Mouse (Mus musculus): ENCODE results near the gene Asic2.
A peak's percentile ranks its signal among the peaks of the same experiment; 100 is the strongest.

Asic2 gene

GRCm38 (mm10) chr11:81193856-81194255 lies 774.4 kb downstream of the Asic2 start:
- no peak for DNase-seq (ENCODE audit: low spot score in 2 of 2)

GRCm38 (mm10) chr11:81192155-81192554 lies 776.1 kb downstream of the Asic2 start:
- DNase-seq (ENCODE audit: low spot score in 2 of 2), result no peak

- DNase-seq (ENCODE audit: low spot score in 2 of 2), result no peak
Observed at GRCm38 (mm10) chr11:81189103-81189502, 779.2 kb downstream of the Asic2 start.

- no peak for DNase-seq (ENCODE audit: low spot score in 2 of 2)
Observed at GRCm38 (mm10) chr11:81187851-81188250, 780.4 kb downstream of the Asic2 start.

- no peak for DNase-seq (ENCODE audit: low spot score in 2 of 2)
Observed at GRCm38 (mm10) chr11:81184721-81185120, 783.5 kb downstream of the Asic2 start.

- DNase-seq (ENCODE audit: low spot score in 2 of 2), result no peak
Observed at GRCm38 (mm10) chr11:81164890-81165289, 803.4 kb downstream of the Asic2 start.

GRCm38 (mm10) chr11:81163056-81163455 lies 805.2 kb downstream of the Asic2 start:
- DNase-seq (ENCODE audit: low spot score in 2 of 2), result no peak

GRCm38 (mm10) chr11:81153841-81154240 lies 814.4 kb downstream of the Asic2 start:
- no peak for DNase-seq (ENCODE audit: low spot score in 2 of 2)

GRCm38 (mm10) chr11:81153161-81153840 lies 815.0 kb downstream of the Asic2 start:
- peak in 1 of 2 experiments; percentile 55 for DNase-seq (ENCODE audit: low spot score in 2 of 2)

GRCm38 (mm10) chr11:81152460-81153160 lies 815.6 kb downstream of the Asic2 start:
- peak in 1 of 2 experiments; percentile 33 for DNase-seq (ENCODE audit: low spot score in 2 of 2)

GRCm38 (mm10) chr11:81152021-81152385 lies 816.3 kb downstream of the Asic2 start:
- peak in 1 of 2 experiments; percentile 28 for DNase-seq (ENCODE audit: low spot score in 2 of 2)

- DNase-seq (ENCODE audit: low spot score in 2 of 2), result no peak
Observed at GRCm38 (mm10) chr11:81151286-81152020, 816.8 kb downstream of the Asic2 start.

- no peak for DNase-seq (ENCODE audit: low spot score in 2 of 2)
Observed at GRCm38 (mm10) chr11:81150621-81151020, 817.6 kb downstream of the Asic2 start.

GRCm38 (mm10) chr11:81148423-81148822 lies 819.8 kb downstream of the Asic2 start:
- DNase-seq (ENCODE audit: low spot score in 2 of 2), result no peak

GRCm38 (mm10) chr11:81146574-81147157 lies 821.6 kb downstream of the Asic2 start:
- no peak for DNase-seq (ENCODE audit: low spot score in 2 of 2)

GRCm38 (mm10) chr11:81135141-81135540 lies 833.1 kb downstream of the Asic2 start:
- DNase-seq (ENCODE audit: low spot score in 2 of 2), result no peak

GRCm38 (mm10) chr11:81133950-81134349 lies 834.3 kb downstream of the Asic2 start:
- DNase-seq (ENCODE audit: low spot score in 2 of 2), result no peak

GRCm38 (mm10) chr11:81132669-81133068 lies 835.6 kb downstream of the Asic2 start:
- no peak for DNase-seq (ENCODE audit: low spot score in 2 of 2)

GRCm38 (mm10) chr11:81124363-81124762 lies 843.9 kb downstream of the Asic2 start:
- no peak for DNase-seq (ENCODE audit: low spot score in 2 of 2)

- no peak for DNase-seq (ENCODE audit: low spot score in 2 of 2)
Observed at GRCm38 (mm10) chr11:81120024-81120576, 848.2 kb downstream of the Asic2 start.

- no peak for DNase-seq (ENCODE audit: low spot score in 2 of 2)
Observed at GRCm38 (mm10) chr11:81118055-81118454, 850.2 kb downstream of the Asic2 start.

GRCm38 (mm10) chr11:81115666-81116065 lies 852.6 kb downstream of the Asic2 start:
- DNase-seq (ENCODE audit: low spot score in 2 of 2), result peak in 1 of 2 experiments; percentile 36
